Mouse (Mus musculus): ENCODE measurements at regions not wholly inside any gene's neighbourhood (a gene's known extent, or its start where the extent isn't known, plus 50 kb on each side); places are given as distances from the start of the nearest gene placed in this dataset.

- DNase-seq (ENCODE audit: low spot score), result no peak
Observed at GRCm38 (mm10) chr14:90488301-90488700, 2017.1 kb upstream of the Pcdh20 start.

- DNase-seq (ENCODE audit: low spot score), result no peak
Observed at GRCm38 (mm10) chr14:90447971-90448370, 1976.8 kb upstream of the Pcdh20 start.

GRCm38 (mm10) chr14:90432874-90433543, 1961.8 kb upstream of the Pcdh20 start:
- no peak for DNase-seq (ENCODE audit: low spot score)

- DNase-seq (ENCODE audit: low spot score), result no peak
Observed at GRCm38 (mm10) chr14:90412707-90413106, 1941.5 kb upstream of the Pcdh20 start.

- no peak for DNase-seq (ENCODE audit: low spot score)
Observed at GRCm38 (mm10) chr14:90406350-90406749, 1935.2 kb upstream of the Pcdh20 start.

GRCm38 (mm10) chr14:90405476-90405875, 1934.3 kb upstream of the Pcdh20 start:
- DNase-seq (ENCODE audit: low spot score), result no peak

GRCm38 (mm10) chr14:90367256-90367936, 1896.2 kb upstream of the Pcdh20 start:
- DNase-seq (ENCODE audit: low spot score), result no peak

- no peak for DNase-seq (ENCODE audit: low spot score)
Observed at GRCm38 (mm10) chr14:90334541-90334940, 1863.3 kb upstream of the Pcdh20 start.

- peak; percentile 23 for DNase-seq (ENCODE audit: low spot score)
Observed at GRCm38 (mm10) chr14:90295456-90295855, 1824.3 kb upstream of the Pcdh20 start.

GRCm38 (mm10) chr14:90246042-90246441, 1774.8 kb upstream of the Pcdh20 start:
- DNase-seq (ENCODE audit: low spot score), result no peak

GRCm38 (mm10) chr14:90232661-90233060, 1761.5 kb upstream of the Pcdh20 start:
- DNase-seq (ENCODE audit: low spot score), result no peak

- DNase-seq (ENCODE audit: low spot score), result no peak
Observed at GRCm38 (mm10) chr14:90200294-90200693, 1729.1 kb upstream of the Pcdh20 start.

- DNase-seq (ENCODE audit: low spot score), result no peak
Observed at GRCm38 (mm10) chr14:90197791-90198190, 1726.6 kb upstream of the Pcdh20 start.

GRCm38 (mm10) chr14:90172729-90173128, 1701.5 kb upstream of the Pcdh20 start:
- no peak for DNase-seq (ENCODE audit: low spot score)

Measured in gastrocnemius, adult 18-20 months (tissue).